Mouse (Mus musculus) heart, postnatal 0 days (tissue): ENCODE data around the gene Aar2. TPM values are rescaled to one million over a fixed set of nuclear protein-coding genes. Genes with fewer than 3 reads are reported as not detected.

Source experiments
- ATAC-seq: fragments of 200-750 bp; cut with Nextera tagmentation; 2 replicates; pipeline ENCODE4 v1.8.0; 2017; ENCODE audit warnings: low read depth, moderate number of reproducible peaks, moderate library complexity; ENCODE audit not compliant: insufficient read depth
- DNase-seq: peaks from one replicate; pipeline ENCODE4 v3.0.0-alpha.2; 2016; ENCODE audit warnings: low spot score
- H3K27ac ChIP-seq: fragments of 300-500 bp; sonication (generic); 2 replicates; pipeline ENCODE4 v1.5.1; 2014; ENCODE audit warnings: low read depth, mild to moderate bottlenecking
- H3K27me3 ChIP-seq: fragments of 300-500 bp; sonication (generic); 2 replicates; pipeline ENCODE4 v1.6.1; 2014; ENCODE audit warnings: low read length, mixed read lengths; ENCODE audit not compliant: control insufficient read depth, insufficient read depth
- H3K36me3 ChIP-seq: fragments of 300-500 bp; sonication (generic); replicated peaks from 2 replicates; pipeline ENCODE4 v1.6.1; 2014; ENCODE audit warnings: low read length, mixed read lengths; ENCODE audit not compliant: control insufficient read depth, insufficient read depth
- H3K4me1 ChIP-seq: fragments of 300-500 bp; sonication (generic); 2 replicates; pipeline ENCODE4 v1.6.1; 2014; ENCODE audit warnings: antibody characterized with exemption; ENCODE audit not compliant: control insufficient read depth, insufficient read depth
- H3K4me2 ChIP-seq: fragments of 300-500 bp; sonication (generic); 2 replicates; pipeline ENCODE4 v1.6.1; 2014; ENCODE audit warnings: low read depth, mild to moderate bottlenecking, low read length, moderate library complexity
- H3K4me3 ChIP-seq: fragments of 300-500 bp; sonication (generic); 2 replicates; pipeline ENCODE4 v1.5.1; 2014; ENCODE audit warnings: low read depth, low read length
- H3K9ac ChIP-seq: fragments of 300-500 bp; sonication (generic); replicated peaks from 2 replicates; pipeline ENCODE4 v1.6.1; 2014; ENCODE audit warnings: low read depth, low read length, mixed read lengths
- H3K9me3 ChIP-seq: fragments of 300-500 bp; sonication (generic); replicated peaks from 2 replicates; pipeline ENCODE4 v1.6.1; 2016; ENCODE audit warnings: low read length; ENCODE audit not compliant: control insufficient read depth
- CTCF ChIP-seq: IDR thresholded peaks from 2 replicates; pipeline ENCODE4 v1.5.1; 2016; ENCODE audit warnings: antibody characterized with exemption, control low read depth, low read depth
- EP300 ChIP-seq: IDR thresholded peaks from 2 replicates; pipeline ENCODE4 v1.6.1; 2016; ENCODE audit warnings: antibody characterized with exemption, low read depth
- WGBS: fragments of 180-500 bp; shearing (Covaris S2); extraction: QIAGEN DNeasy Blood & Tissue Kit; methylation state at CpG from one replicate; pipeline ENCODE4 v1.1.7; 2014; 5-methylcytosine and 5-hydroxymethylcytosine counted together
- polyA plus RNA-seq: library from polyadenylated mRNA; unstranded; fragments of >200 nt; fragmentation: Nextera tagmentation; extraction: Ambion mirVana; gene quantifications from 2 replicates; pipeline ENCODE4 v1.2.1, GENCODE M21; 2015
- total RNA-seq: library from RNA; depleted of rRNA; stranded (reverse); fragments of >200 nt; gene quantifications from 2 replicates; pipeline ENCODE4 v1.2.3, GENCODE M21; 2014; ENCODE audit warnings: low replicate concordance

Aar2 gene
- total and polyA plus RNA-seq, 2 experiments from 2014 or later: 19.4 to 36.2 TPM

DNA sequence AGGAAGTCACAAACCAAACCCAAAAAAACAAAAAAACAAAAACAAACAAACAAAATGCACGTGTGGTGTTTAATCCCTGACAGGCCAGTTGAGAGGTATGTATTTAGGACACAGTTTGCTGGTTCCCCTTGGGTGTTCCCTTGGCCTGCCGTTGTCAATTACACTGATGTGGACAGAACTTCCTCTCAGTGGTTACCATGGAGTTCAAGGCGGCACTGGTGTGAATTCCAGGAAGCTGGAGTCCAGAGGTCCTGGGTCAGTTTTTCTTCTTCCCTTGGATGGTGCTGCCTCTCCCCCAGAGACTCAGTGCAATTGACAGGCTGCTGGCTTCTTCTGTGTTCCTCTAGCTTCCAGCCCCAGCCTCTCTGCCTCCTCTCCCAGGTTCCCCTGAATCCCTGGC is 23.3 kb upstream of the Aar2 start:
- Histone ChIP-seq H3K4me3 (no peak overlapping the region), H3K27me3 (no peaks in the 10 kb centered on the region), H3K9me3 (no peaks in the 10 kb centered on the region), H3K4me2 (no peak overlapping the region), H3K36me3 (no peaks in the 10 kb centered on the region), H3K9ac (no peak overlapping the region), H3K4me1 (no peaks in the 10 kb centered on the region), H3K27ac (no peak overlapping the region)
- no peak for ATAC-seq
- TF ChIP-seq EP300 (no peak), CTCF (no peak)
- WGBS: 46% methylated on average over 3 of the region's 3 CpGs
- DNase-seq: peak; percentile 29

DNA sequence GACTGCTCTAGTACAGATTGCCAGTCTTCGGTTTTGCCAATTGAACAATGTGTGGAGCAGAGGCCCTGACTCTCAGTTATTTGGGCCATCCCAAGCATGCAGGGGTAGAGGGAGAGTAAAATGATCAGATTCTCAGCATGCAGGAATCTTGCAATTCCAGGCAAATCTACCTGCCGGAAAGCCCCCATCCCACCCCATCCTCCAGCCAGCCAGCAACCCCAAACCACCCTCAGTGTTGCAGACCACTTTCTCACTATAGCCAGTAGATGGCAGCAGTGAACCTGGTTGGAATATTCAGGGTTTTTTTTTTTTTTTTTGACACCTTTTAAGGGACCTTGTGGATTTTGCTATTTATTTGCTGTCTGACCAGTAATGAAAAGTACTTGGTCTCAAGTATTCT is 17.7 kb upstream of the Aar2 start:
- Histone ChIP-seq H3K9ac (no peak overlapping the region), H3K27me3 (no peaks in the 10 kb centered on the region), H3K4me1 (no peaks in the 10 kb centered on the region), H3K36me3 (no peaks in the 10 kb centered on the region), H3K4me2 (no peak overlapping the region), H3K27ac (no peak overlapping the region), H3K4me3 (no peak overlapping the region), H3K9me3 (no peaks in the 10 kb centered on the region)
- 50% methylated on average over 2 of the region's 2 CpGs for WGBS
- no peak for ATAC-seq
- TF ChIP-seq EP300: no peak
- TF ChIP-seq CTCF: peak; percentile 73
- DNase-seq: peak; percentile 19

DNA sequence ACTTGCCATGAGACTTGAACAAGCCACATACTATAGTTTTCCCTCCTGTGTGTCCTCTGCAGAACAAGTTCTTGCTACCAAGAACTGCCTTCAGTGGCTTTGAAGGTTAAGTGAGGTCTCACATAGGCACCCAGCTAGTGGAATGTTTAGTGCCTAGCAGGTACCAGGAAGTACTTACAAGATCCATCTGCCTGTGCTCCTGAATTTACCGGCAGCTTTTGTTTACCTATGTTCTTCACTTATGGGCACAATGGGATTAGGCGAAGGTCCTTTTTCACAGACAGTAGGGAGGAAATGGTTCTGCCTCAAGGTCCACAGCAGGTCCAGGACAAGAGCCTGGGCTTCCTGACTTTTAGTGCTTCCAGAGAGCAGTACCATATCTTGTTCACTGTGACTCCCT is 14.2 kb upstream of the Aar2 start:
- Histone ChIP-seq H3K4me3 (no peak overlapping the region), H3K27me3 (no peaks in the 10 kb centered on the region), H3K4me2 (no peak overlapping the region), H3K9me3 (no peaks in the 10 kb centered on the region), H3K36me3 (no peaks in the 10 kb centered on the region), H3K4me1 (no peaks in the 10 kb centered on the region), H3K27ac (no peak overlapping the region), H3K9ac (no peak overlapping the region)
- no peak for TF ChIP-seq EP300
- no peak for TF ChIP-seq CTCF
- 57% methylated on average over 2 of the region's 2 CpGs for WGBS
- no peak for ATAC-seq
- no peak for DNase-seq

DNA sequence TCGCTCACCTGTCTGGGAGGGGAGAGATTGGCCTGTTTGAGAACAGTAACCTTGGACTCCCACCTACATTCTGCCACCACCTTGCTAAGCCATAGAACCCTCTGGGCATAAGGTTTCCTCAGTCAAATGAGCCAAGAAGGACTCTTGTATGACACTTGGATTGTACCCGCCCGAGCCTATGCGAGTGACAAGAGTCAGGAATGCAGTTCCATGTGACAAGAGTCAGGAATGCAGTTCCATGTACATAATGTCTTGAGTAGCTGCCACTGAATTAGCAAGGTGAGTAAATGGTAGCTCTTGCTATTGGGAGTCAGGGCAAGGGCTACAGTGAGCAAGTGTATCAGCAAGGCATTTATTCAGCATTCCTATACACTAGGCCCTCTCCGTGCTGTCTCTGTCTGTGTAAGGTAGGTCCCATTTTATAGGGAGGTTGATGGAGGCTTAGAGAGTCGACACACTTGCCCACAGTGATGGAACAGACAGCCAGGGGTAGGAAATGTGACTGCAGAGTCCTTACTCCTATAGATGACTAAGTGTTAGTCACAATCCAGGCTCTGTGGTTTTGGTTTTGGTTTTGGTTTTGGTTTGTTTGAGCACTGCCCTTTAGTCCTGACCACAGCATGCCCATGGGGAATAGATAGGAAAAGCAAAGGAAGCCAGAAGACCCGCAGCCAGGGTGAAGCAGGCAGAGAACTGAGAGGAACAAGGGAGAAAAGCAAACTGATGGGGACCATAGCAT is 8.4 kb upstream of the Aar2 start:
- DNase-seq: no peak
- H3K4me3 ChIP-seq: no peak overlapping the region
- no peak overlapping the region for H3K9ac ChIP-seq
- no peak for TF ChIP-seq CTCF
- TF ChIP-seq EP300: no peak
- H3K9me3 ChIP-seq: no peaks in the 10 kb centered on the region
- H3K4me2 ChIP-seq: no peak overlapping the region
- H3K4me1 ChIP-seq: no peaks in the 10 kb centered on the region; the same call in 1 of the 2 replicates
- H3K27me3 ChIP-seq: no peaks in the 10 kb centered on the region
- ATAC-seq: no peak
- H3K36me3 ChIP-seq: no peaks in the 10 kb centered on the region
- no peak overlapping the region for H3K27ac ChIP-seq
- 60% methylated on average over 7 of the region's 7 CpGs for WGBS

DNA sequence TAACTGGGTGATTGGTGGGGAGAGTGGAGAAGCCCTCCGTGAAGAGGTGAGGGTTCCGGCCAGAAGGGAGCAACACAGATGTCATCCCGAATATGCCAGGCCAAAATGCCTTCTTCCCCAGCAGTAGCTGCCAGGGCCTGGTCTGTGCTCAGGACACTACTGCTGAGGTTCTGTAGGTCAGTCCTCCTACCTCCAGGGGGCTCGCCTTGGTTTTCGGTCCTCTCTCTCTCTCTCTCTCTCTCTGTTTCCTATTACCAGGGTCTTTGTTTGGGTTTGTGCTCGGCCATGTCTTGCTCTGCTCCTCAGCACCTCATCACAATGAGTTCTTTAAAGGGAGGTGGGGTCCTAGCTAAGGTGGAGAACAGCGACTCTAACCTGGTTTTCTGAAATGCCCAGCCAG is 6.4 kb upstream of the Aar2 start:
- ATAC-seq: no peak
- Histone ChIP-seq H3K27ac (no peak overlapping the region), H3K4me1 (no peaks in the 10 kb centered on the region; the same call in 1 of the 2 replicates), H3K4me3 (no peak overlapping the region), H3K4me2 (no peak overlapping the region), H3K9ac (no peak overlapping the region), H3K36me3 (no peaks in the 10 kb centered on the region), H3K9me3 (no peaks in the 10 kb centered on the region), H3K27me3 (no peaks in the 10 kb centered on the region)
- no peak for DNase-seq
- WGBS: 78% methylated on average over 7 of the region's 7 CpGs
- TF ChIP-seq EP300: no peak

DNA sequence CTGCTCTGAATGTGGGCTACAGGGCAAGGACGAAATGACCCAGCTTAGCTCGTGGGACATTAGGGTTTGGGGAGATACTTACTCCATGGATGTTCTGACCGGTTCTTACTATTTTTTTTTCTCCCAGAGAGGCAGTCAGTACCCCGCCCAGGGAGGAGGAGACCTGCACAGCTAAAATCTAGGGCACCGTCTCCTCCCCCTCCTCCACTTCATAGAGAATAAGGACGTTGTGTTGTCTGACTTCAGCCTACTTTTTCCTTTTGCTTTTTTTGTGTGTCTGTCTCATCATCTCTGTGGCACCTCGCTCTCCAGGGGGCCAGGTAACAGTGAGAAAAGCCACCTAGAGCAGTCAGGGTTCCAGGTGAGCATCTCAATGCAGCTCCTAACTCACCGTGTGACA is 5.0 kb upstream of the Aar2 start:
- ATAC-seq: no peak
- no peak overlapping the region for H3K4me3 ChIP-seq
- H3K4me2 ChIP-seq: no peak overlapping the region
- H3K9ac ChIP-seq: no peak overlapping the region
- no peaks in the 10 kb centered on the region for H3K9me3 ChIP-seq
- peaks cover 5% of the 10 kb centered on the region; the same call in 1 of the 2 replicates for H3K4me1 ChIP-seq
- no peak for TF ChIP-seq CTCF
- no peak for TF ChIP-seq EP300
- H3K27ac ChIP-seq: no peak overlapping the region
- H3K27me3 ChIP-seq: no peaks in the 10 kb centered on the region
- WGBS: 75% methylated on average over 8 of the region's 8 CpGs
- no peaks in the 10 kb centered on the region for H3K36me3 ChIP-seq
- DNase-seq: no peak
